Mouse (Mus musculus) gastrocnemius, postnatal 36 days (tissue): Measurements from ENCODE around the gene Coa4. TPM values are rescaled to one million over a fixed set of nuclear protein-coding genes. Genes with fewer than 3 reads are reported as not detected.

Source experiments
- DNase-seq, 2 experiments: peaks; one replicate each; pipeline ENCODE4 v3.0.0; 2022
- intact Hi-C: fragments of 180-260 bp; cut with DNase I; formaldehyde crosslinking; loops from one replicate; pipeline ENCODE4 v1.15.1; 2025
- long read RNA-seq, 2 experiments: library from polyadenylated mRNA; stranded (forward); transcript quantifications; one replicate each; pipeline ENCODE4 v2.0.0; 2021
- total RNA-seq, 2 experiments: library from RNA; stranded (reverse); gene quantifications; 2 replicates each; pipeline ENCODE4 v1.2.3; 2021

Coa4 gene
- total RNA-seq, result 10 to 100 TPM in 1 of 2 experiments, 1 to 10 TPM in 1; 9.1 to 10.4 TPM
- long read RNA-seq, experiment 1, transcript Coa4-201 (2 exons, 1,391 nt), result major isoform, 29 of 38 reads
- long read RNA-seq, experiment 1, partial matches to known transcripts, result 8 of 38 reads
- long read RNA-seq, experiment 1, other reads (novel, unspliced or antisense), result 0 of 38 reads
- long read RNA-seq, experiment 2, transcript Coa4-201 (2 exons, 1,391 nt), result major isoform, 27 of 32 reads
- long read RNA-seq, experiment 2, partial matches to known transcripts, result 5 of 32 reads
- long read RNA-seq, experiment 2, other reads (novel, unspliced or antisense), result 0 of 32 reads

DNA sequence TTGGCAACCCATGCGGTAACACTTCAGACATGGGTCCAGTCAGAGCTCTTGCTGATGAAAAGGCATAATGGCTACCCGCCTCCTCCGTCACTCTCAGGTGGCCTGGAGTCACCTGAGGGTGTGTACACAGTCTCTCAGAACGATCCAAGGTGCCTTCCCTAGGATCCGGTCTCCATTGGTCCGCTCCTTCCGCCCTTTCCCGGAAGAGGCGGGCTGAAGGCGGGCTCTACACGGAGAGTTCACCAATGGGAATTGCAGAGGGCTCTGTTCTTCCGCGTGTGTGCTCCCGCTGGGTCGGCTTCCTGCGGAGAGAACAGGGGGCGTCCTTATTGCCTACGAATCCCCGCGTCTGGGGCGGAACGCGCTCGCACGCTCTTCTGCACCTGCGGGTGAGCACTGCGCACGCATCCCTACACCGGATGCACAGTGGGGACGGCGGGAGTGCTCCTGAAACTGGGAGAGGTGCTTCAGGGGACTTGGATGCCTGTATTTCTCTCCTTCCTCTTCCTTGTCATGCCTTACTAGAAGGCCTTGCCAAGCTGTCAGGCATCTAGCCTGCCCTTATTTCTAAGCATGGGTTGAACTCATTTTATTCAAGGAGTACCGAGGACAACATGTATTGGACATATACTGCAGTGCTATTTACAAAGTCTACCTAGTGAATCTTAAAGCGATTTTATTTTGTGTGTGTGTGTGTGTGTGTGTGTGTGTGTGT, at the start of gene Coa4:
Gene Coa4 (plus strand): TSS at position 268 of the 715 bp plus-strand sequence.
- DNase-seq, result peak; percentile 76 to 77
- intact Hi-C loops, result loop anchor here (5.0 kb wide), 1 partner anchor 45 kb away; no protein-coding TSS in a partner anchor

DNA sequence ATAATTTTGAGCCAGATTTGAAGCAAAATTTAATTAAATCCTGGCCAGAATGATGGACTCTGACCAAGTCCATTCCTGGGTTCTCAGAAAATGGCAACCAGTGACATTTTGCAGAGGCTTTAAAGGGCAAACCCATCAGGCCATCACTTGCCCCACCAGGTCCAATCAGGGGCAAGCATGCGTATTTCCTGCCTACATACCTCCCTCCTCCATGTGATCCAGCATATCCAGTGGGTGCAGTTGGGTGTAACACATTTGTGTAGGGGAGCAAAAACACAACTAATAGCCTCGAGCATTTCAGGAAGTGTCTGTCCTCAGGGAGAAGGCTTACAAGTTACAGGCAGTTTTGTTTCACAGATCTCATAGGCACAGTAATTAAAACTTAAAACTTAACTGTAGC, 49.6 kb upstream of the Coa4 start:
- intact Hi-C loops, result no loop called here
- DNase-seq, result no peak

DNA sequence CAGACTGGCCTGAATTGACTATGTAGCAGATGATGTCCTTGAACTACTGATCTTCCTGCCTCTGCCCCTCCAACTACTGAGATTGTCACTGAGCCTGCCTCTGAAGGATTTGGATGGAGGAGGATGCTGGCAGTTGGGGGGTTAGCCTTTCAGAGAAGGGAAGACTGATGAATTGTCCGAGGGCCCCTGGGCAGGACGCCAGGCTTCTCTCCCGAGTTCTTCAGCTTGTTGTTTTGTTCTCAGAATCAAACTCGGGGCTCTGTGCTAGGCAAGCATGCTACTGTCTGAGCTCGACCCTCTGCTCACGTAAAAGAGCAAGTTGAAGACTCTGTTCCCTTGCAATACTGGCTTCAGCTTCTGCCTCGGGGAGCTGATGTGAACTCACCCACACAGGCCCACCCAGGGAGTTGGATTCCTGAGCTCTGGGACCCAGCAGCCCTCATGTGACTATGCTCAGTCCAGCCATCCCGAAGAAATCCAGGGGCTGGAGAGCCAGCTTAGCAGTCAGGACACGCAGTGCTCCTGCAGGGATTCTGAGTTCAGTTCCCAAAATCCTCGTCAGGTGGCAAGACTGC, 48.3 kb upstream of the Coa4 start:
- intact Hi-C loops, result no loop called here
- DNase-seq, result no peak

DNA sequence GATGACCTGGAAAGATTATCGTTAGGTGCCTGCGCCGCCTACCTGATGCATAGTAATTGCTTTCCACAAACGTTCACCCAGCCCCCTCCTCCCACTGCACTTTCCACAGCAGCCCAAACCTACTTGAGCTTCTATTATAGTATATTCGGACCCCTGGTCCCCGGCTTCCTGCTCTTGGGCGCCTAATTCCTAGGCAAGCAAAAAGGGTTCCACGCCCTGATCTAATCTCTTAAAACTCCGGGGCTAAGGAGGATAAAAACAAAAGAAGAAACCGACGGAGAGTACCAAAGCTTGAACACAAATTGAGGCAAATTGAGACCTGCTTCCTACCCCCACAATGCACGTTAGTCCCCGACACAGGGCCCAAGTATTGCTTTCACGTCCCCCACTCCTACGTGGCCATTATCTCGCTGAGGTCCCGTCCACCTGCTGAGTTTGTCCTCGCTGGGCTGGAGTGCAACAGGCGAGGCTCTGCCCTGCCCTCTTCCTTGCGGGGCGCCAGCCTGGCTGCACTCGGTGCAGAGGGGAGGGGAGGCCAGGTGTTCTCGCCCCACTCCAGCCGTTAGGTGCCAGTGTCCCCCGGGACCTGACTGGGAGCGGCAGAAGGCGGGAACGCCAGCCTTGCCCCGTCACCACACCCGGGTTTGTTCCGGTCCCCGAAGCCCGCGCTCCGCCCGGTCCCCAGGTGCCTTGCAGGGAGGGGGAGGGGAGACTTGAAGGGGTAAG, 44.3 kb upstream of the Coa4 start:
- peak in 1 of 2 experiments; percentile 51 for DNase-seq
- intact Hi-C loops, result no loop called here

DNA sequence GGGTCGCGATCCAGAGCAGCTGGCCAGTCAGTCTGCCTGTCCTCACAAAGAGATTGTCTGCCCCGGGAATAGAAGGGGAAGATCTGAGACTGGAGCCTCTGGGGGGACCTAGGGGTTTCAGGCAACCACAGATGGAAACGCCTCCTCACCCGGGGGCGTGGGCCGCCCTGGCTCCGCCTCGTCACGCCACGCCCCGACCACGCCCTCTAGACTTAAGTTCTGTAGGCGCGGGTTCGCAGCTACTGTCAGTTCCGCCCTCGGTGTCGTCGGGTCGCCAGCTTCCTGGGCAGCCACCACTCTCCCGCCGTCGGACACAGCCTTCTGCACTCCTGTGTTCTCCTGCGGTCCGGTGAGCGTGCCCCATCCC, 43.8 kb upstream of the Coa4 start, which contains the start of gene Ucp2:
Gene Ucp2 (plus strand): TSS at position 221 of the 367 bp plus-strand sequence.
- peak; percentile 76 to 77 for DNase-seq
- intact Hi-C loops, result no loop called here

DNA sequence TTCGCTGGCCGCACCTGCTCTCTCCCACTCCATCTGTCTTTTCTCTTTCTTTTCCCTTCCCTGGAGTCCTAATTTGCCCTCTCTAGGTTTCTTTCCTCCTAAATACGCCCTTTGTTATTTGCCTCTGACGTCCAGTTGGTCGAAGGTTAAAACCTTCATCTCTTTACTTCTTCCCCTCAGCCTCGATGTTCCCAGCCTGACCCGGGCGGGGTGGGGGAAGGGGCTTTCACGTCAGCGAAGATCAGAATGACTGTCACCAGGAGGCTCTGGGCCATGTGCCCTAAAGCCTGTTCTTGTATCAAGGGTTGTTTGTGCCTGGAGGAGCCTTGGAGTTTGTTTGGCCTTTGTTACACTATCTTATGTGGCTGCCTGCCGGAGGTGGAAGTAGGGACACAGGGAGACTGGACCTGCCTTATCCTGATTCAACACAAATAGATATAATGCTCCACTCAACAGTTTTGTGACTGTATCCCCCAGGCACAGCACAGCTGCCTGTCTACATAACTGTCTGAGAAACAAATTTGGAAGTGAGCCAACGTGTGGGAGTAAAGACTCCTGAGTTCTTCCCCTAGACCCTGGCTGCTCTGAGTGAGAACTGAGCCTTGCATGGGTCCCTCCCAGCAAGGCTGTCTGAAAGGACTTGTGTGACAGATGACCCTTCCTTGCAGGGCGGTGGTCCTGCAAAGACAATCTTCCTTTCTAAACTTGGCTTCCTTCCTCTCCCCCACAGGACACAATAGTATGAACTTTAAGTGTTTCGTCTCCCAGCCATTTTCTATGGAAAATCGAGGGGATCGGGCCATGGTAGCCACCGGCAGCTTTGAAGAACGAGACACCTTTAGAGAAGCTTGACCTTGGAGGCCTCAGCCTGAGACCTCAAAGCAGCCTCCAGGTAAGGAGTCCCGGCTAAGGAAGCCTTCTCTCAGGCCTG, 43.1 kb upstream of the Coa4 start:
- intact Hi-C loops, result no loop called here
- no peak for DNase-seq

DNA sequence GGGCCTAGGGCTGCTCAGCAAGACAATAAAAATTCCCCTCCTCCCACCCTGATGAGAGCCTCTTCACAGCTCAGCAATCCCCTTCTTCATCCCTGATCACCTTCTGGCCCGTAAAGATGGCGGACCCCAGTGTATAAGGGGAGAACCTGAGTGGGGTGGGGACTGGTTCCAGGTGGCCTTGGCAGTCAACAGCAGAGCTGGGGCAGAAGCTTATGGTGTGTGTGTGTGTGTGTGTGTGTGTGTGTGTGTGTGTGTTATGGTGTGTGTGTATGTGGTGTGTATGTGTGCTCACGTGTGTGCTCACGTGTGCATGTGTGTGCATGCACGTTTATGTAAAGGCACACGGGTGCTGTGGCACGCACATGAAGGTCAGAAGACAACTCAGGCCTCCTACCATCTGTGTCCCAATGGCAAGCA, 42.4 kb upstream of the Coa4 start:
- intact Hi-C loops, result no loop called here
- no peak for DNase-seq

DNA sequence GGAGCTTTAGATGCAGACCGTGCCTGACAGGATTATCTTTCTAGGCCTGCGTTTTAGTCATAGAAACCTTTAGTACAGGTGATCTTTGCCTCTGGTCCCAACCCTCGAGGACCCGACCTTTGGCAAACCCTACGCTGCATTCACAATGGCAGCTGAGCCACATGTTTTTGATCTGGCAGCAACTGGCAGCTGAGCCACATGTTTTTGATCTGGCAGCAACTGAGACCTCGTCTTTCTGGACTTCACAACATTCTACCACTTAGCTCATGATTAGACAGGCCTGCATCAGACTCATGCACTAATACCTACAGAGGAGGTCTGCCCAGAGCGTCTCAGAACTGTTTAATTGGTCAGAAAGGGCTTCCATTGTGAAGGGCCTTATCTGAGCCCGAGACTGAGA, 41.8 kb upstream of the Coa4 start:
- intact Hi-C loops, result loop anchor here (5.0 kb wide), 1 partner anchor 68 kb away; no protein-coding TSS in a partner anchor
- no peak for DNase-seq

DNA sequence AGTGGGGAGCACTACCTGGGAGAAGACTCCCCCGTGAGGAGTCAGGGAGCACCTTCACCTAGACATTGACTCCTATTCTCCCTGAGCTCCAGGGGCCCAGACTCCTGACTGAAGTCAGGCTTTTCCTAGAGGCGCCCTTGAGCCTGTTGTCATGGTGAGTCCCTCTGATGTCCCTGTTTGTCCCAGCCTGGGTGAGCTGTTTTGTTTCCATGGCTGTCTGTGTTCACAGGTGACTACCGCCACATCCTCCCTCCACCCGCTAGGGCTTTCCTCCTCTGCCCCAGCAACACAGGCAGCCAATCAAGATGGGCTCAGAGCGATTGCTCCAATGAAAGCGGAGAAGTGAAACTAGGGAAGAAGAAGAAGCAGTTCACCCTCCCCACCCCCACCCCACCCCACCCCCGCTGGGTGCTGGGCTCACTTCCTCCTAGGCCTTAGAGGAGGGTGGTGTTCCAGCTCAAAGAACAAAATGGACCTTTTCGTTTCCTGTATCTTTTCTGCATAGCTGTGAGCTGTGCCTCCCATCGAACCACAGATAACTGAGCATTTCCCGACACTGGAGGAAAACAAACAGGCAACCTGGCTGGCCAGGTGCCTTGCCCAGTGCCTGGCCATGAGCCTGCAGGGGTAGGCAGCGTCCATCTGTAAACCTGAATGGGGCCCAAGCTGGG, 41.2 kb upstream of the Coa4 start:
- intact Hi-C loops, result loop anchor here (5.0 kb wide), 1 partner anchor 68 kb away; no protein-coding TSS in a partner anchor
- peak in 1 of 2 experiments; percentile 45 for DNase-seq

DNA sequence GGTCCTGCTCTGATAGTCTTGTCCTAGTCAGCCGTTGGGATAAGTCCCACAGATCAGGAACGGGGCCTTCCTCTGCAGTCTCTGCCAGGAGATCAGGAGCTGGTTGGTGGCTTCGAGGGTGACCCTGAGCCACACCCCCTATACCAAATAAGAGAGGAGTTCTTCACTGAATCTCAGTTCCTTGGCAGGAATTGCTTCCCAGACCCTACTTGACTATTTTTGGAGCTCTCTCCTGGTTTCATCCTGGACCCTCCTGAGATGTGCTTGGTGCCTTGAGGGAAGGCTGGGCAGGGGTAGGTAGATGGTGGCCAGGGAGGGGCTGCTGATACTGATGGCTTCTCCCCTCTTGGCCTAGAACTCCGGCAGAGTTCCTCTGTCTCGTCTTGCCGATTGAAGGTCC, 40.5 kb upstream of the Coa4 start:
- no peak for DNase-seq
- intact Hi-C loops, result loop anchor here (5.0 kb wide), 1 partner anchor 69 kb away; no protein-coding TSS in a partner anchor

DNA sequence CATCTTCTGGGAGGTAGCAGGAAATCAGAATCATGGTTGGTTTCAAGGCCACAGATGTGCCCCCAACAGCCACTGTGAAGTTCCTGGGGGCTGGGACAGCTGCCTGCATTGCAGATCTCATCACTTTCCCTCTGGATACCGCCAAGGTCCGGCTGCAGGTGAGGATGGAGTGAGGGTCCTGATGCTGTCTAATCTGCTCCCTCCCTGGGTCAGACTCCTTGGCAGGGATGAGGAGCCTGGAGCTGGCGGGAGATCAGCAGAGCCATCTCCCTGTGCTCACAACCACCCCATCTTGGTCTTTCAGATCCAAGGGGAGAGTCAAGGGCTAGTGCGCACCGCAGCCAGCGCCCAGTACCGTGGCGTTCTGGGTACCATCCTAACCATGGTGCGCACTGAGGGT, 40.1 kb upstream of the Coa4 start:
- intact Hi-C loops, result loop anchor here (5.0 kb wide), 1 partner anchor 69 kb away; no protein-coding TSS in a partner anchor
- no peak for DNase-seq

DNA sequence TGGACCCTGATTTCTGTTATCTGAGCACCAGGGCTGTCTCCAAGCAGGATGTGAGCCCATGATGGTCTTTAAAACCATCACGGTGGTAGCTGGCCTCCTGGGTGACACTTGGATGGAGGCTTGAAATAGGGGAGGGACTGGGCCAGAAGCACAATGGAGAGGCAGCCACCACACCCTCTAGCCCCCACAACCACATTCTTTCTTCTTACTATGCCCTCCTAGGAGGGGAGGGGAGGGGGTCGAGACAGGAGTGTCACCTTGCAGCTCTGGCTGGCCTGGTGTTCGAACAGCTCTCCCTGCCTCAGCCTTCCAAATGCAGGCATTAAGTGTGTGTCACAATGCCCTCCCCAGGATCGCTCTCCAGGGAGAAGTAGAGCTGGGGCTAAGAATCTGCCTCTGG, 39.5 kb upstream of the Coa4 start:
- intact Hi-C loops, result loop anchor here (5.0 kb wide), 1 partner anchor 70 kb away; no protein-coding TSS in a partner anchor
- DNase-seq, result no peak

DNA sequence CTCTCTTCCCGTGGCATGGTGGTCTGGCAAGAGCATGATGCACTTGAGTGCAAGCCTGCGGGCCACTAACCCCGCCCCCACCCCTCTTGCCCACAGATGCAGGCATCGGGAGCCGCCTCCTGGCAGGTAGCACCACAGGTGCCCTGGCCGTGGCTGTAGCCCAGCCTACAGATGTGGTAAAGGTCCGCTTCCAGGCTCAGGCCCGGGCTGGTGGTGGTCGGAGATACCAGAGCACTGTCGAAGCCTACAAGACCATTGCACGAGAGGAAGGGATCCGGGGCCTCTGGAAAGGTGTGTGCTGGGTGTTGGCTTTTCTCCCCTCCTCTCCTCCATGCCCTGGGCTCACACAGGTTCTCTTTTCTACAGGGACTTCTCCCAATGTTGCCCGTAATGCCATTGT, 38.9 kb upstream of the Coa4 start:
- no peak for DNase-seq
- intact Hi-C loops, result loop anchor here (5.0 kb wide), 1 partner anchor 71 kb away; no protein-coding TSS in a partner anchor

DNA sequence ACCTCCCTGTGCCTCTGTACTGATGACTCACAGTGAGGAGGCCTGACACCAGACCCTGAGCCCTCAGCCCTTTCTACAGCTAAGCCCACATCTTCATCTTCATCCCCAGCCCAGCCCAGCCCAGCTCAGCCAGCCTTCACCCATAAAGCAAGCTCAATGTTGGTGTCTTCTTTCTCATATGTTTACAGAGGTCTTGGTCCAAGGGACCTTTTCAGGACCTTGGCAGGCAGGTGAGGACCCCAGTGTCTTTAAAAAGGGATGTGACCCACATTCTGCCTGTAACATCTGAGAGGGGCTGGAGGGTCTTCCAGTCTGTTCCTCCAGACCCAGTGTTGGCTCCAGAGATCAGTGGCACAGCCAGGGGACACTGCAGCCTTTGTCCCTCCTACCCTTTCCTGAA, 37.4 kb upstream of the Coa4 start:
- no peak for DNase-seq
- intact Hi-C loops, result loop anchor here (5.0 kb wide), 1 partner anchor 72 kb away; no protein-coding TSS in a partner anchor

DNA sequence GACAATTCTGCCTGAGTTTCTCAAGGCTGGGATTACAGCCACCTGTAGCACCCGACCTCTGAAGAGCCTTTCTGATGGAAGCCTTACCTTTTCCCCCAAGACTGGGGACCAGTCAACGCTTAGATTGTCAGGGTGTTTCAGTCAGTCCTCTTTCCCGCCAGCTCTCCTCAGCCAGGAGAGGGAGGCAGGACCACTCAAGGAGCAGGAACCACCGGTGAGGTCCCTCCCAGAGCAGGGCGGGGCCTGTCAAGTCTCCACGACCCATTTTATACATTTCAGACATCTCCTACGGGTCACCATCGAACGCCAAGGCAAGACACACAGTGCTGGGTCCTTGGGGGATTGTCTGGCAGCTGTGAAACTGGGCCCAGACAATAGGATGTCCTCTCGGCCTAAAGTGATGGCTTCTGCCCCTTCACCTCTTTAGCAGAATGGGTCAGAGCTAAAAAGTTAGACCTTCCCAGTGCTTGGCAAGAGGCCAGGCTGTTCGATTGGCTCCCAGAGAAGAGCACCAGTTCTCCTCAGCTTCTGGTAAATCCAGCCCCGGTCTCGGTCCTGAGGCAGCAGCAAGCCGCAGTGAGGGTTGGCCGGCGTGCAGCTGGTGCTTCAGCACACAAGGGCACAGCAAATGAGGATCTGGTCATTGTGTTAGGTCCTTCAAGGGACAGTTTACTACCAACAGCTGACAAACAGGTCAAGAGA, 36.4 kb upstream of the Coa4 start:
- no peak for DNase-seq
- intact Hi-C loops, result no loop called here

DNA sequence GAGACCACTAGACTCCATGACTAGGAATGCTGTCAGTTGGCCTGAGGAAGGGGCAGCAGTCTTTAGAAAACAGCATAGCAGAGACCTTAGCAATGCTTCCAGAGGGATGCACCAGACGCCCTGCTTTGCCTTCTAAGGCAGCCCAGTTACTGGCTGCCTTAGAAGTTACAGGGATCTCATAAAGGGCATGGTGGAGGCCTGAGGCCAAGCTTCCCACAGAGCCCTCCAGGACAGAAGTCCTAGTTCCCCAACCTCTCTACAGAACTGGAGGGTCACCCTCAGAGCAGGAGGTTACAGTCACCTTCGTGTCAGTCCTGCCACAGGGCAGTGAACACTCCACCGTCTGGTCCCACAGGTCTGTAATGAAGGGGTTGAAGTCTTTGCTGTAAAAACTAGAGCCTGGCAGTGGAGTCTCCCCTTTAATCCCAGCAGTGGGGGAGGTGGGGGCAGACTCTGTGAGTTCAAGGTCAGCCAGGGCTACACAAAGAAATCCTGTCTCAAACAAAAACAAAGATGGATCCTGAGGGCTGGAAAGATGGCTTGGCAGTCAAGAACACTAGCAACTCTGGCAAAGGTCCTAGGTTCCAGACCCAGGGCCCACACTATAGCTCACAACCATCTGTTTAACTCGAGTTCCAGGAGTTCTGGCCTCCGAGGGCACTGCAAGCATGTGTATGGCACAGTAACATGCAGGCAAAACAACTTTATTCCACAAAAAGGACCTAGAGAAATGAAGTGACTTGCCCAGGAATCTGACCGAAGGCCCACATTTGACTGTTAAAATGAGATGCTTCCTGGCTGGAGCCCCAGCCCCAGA, 35.6 kb upstream of the Coa4 start:
- no peak for DNase-seq
- intact Hi-C loops, result no loop called here

DNA sequence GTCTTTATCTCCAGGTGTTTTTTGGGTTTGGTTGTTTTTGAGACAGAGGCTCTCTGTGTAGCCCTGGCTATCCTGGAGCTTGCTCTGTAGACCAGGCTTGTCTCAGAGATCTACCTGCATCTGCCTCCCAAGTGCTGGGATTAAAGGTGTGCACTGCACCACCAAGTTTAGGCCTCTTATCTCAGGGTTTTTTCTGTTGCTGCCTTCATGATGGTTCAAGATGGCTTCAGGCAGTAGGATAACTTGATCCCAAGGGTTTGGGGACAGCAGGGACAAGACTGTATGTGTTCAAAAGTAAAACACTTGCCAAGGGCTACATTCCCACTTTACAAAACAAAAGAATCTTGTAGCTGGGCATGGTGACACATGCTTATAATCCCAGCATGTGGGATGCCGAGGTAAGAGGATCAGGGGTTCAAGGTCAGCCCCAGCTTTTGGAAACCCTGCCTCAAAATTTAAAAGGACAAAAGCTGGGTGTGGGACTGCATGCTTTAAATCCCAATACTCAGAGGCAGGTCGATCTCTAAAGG, 35.0 kb upstream of the Coa4 start:
- no peak for DNase-seq
- intact Hi-C loops, result no loop called here
